Mouse (Mus musculus) heart, postnatal 0 days (tissue): Measurements from ENCODE around the gene Aldob.

ENCODE experiments used
- CTCF ChIP-seq: IDR thresholded peaks from 2 replicates; pipeline ENCODE4 v1.5.1; 2016; ENCODE audit warnings: antibody characterized with exemption, control low read depth, low read depth
- EP300 ChIP-seq: IDR thresholded peaks from 2 replicates; pipeline ENCODE4 v1.6.1; 2016; ENCODE audit warnings: antibody characterized with exemption, low read depth

DNA sequence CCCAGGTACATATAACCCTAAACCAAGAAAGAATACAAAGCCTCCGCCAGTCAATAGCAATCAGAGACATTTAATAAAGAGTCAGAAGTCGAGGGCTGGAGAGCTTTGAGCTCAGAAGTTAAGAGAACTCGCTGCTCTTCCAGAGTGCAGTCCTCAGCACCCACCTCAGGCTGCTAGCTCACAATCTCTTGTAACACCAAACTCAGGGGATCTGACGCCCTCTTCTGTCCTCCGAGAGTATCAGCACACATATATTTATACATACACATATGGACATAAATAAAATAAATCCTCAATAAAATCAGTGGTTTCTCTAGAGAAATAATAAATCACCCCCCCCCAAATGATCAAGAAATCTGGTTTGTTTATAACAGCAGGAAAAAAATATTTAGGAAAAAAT lies 29.9 kb downstream of the Aldob start:
- TF ChIP-seq EP300 (no peak), CTCF (no peak)
